Mouse (Mus musculus) small intestine, adult 2 months (tissue): Measurements from ENCODE around the gene Degs2. TPM values are rescaled to one million over a fixed set of nuclear protein-coding genes. Genes with fewer than 3 reads are reported as not detected.

Experiments
- H3K27ac ChIP-seq: fragments of 200-500 bp; 2 replicates; pipeline ENCODE4 v1.5.1; 2012; ENCODE audit warnings: low read depth, low read length, control low read depth, inconsistent platforms; ENCODE audit not compliant: insufficient read depth
- H3K27me3 ChIP-seq: fragments of 200-500 bp; 2 replicates; pipeline ENCODE4 v1.6.1; 2012; ENCODE audit warnings: mild to moderate bottlenecking, moderate library complexity, low read length, inconsistent platforms; ENCODE audit not compliant: control insufficient read depth, insufficient read depth
- H3K36me3 ChIP-seq: fragments of 200-500 bp; 2 replicates; pipeline ENCODE4 v1.6.1; 2012; ENCODE audit warnings: mild to moderate bottlenecking, low read length, control low read depth, inconsistent platforms; ENCODE audit not compliant: control insufficient read depth, insufficient read depth
- H3K4me1 ChIP-seq: fragments of 200-500 bp; 2 replicates; pipeline ENCODE4 v1.6.1; 2012; ENCODE audit warnings: low read length, inconsistent platforms, mixed read lengths; ENCODE audit not compliant: control insufficient read depth, insufficient read depth, insufficient read length
- H3K4me3 ChIP-seq: fragments of 200-500 bp; 2 replicates; pipeline ENCODE4 v1.5.1; 2012; ENCODE audit warnings: low read depth, mild to moderate bottlenecking, control low read depth, inconsistent platforms, low read length, moderate library complexity
- CTCF ChIP-seq: fragments of 200-500 bp; IDR thresholded peaks from 2 replicates; pipeline ENCODE4 v1.5.1; 2012; ENCODE audit warnings: low read depth, mild to moderate bottlenecking, control low read depth, inconsistent platforms, low read length, moderate library complexity, mixed read lengths; ENCODE audit not compliant: insufficient replicate concordance, insufficient read length; ENCODE audit errors: extremely low read depth
- POLR2A ChIP-seq: fragments of 200-500 bp; IDR thresholded peaks from 2 replicates; pipeline ENCODE4 v1.6.1; 2012; ENCODE audit warnings: low read depth, mild to moderate bottlenecking, control low read depth, inconsistent platforms, low read length, moderate library complexity
- WGBS: fragments of 180-500 bp; shearing (Covaris S2); methylation state at CpG from one replicate; pipeline ENCODE4 v1.1.7; 2018; 5-methylcytosine and 5-hydroxymethylcytosine counted together
- polyA plus RNA-seq: library from polyadenylated mRNA; depleted of rRNA; stranded (reverse); fragments of >200 nt; gene quantifications from 2 replicates; pipeline ENCODE4 v1.2.3, GENCODE M21; 2012

Degs2 gene
- polyA plus RNA-seq, 1 experiment: 406 TPM

DNA sequence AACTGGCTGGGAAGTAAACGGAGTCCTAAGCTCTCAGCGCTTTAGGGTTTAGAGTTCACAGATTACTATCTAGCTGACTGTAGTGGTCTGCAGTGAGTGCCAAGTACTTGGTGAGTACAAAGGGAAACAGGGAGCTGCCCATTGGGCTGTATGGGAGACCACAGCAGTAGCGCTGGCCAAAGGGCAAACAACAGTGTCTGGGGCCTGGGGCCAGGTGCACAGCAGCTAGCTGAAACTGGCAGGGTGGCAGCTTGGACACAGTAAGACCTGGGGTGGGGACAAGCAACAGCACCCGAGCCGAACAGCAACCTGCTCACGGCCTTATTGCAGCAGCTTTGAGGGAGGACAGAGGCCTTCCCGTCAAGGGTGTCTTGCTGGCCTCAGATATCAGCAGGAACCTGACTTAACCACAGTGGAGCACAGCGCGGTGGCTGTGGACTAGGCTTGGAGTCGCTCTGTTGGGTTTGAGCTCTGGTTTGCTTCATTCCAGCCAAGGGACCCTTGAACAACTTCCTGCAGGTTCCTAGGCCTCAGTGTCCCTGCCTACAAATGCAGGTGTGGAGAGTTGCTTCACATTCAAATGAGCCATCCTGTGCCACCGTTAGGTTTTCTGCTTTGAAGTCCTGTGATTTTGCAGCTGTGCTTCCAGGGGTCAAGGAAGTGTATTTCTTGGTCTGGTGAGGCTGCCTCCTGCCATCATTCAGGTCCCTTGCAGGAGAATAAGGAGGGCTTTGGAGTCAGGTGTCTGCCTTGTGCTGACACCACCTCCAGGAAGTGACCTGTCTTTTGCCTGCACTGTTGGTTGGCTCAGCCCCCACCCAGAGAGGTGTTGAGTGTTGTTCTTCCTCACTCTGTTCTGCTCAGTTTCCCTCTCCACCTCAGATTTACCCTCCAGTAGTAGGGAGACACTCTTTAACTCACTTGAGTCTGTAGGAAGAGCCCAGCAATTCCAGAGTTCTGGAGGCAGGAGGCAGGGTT is 48.5 kb downstream of the Degs2 start:
- WGBS: 34% methylated on average over 11 of the region's 11 CpGs
- Histone ChIP-seq H3K27me3 (no peaks in the 10 kb centered on the region), H3K4me1 (peaks cover 13% of the 10 kb centered on the region; the same call in 1 of the 2 replicates), H3K36me3 (peaks cover 14% of the 10 kb centered on the region), H3K4me3 (no peak overlapping the region), H3K27ac (0 out of 2 replicates have a peak overlapping the region, but pooled peaks have one; percentile 1)
- TF ChIP-seq POLR2A (no peak), CTCF (no peak)

DNA sequence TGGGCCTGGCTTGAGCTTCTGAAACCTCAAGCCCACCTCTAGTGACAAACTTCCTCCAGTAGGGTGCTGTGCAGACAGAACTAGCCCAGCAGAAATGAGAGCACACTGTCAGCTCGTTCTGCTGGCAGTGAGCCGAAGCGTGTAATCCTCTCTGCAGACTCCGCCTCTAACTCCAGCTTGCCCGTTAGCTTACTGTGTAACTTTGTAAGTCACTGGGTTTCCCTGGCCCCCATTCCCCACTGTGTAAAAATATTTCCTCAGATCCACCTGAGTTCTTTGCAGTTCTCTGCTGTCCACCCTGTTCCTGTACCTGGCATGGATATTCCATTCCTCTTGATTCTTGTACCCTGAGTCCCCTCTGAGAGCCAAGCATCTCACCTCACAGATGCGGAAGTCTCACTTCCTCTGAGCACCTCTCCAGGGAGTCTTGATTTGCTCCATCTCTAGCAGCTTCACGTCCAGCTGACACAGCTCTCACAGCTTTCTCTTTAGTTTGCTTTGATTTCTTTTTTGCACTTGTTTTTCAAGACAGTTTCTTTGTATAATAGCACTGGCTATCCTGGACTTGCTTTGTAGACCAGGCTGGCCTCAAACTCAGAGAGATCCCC is 51.0 kb downstream of the Degs2 start:
- no peak for TF ChIP-seq POLR2A
- no peak for TF ChIP-seq CTCF
- H3K4me3 ChIP-seq: no peak overlapping the region
- H3K4me1 ChIP-seq: peaks cover 13% of the 10 kb centered on the region; the same call in 1 of the 2 replicates
- 34% methylated on average over 7 of the region's 7 CpGs for WGBS
- peaks cover 15% of the 10 kb centered on the region for H3K36me3 ChIP-seq
- H3K27me3 ChIP-seq: no peaks in the 10 kb centered on the region
- H3K27ac ChIP-seq: no peak overlapping the region; the same call in 1 of the 2 replicates

- Histone ChIP-seq H3K36me3 (peaks cover 10% of the 10 kb centered on the region; the same call in 1 of the 2 replicates), H3K27me3 (no peaks in the 10 kb centered on the region), H3K27ac (no peak overlapping the region), H3K4me3 (no peak overlapping the region), H3K4me1 (no peaks in the 10 kb centered on the region; the same call in 1 of the 2 replicates)
- TF ChIP-seq CTCF (no peak), POLR2A (no peak)
Measured at GRCm38 (mm10) chr12:108647784-108648183, 54.3 kb downstream of the Degs2 start.

GRCm38 (mm10) chr12:108646234-108646633 is 55.9 kb downstream of the Degs2 start:
- Histone ChIP-seq H3K4me3 (no peak overlapping the region), H3K4me1 (no peaks in the 10 kb centered on the region; the same call in 1 of the 2 replicates), H3K27ac (no peak overlapping the region), H3K27me3 (no peaks in the 10 kb centered on the region), H3K36me3 (peaks cover 10% of the 10 kb centered on the region; the same call in 1 of the 2 replicates)
- TF ChIP-seq CTCF (no peak), POLR2A (no peak)
- WGBS: 81% methylated on average over 1 of the region's 1 CpGs

DNA sequence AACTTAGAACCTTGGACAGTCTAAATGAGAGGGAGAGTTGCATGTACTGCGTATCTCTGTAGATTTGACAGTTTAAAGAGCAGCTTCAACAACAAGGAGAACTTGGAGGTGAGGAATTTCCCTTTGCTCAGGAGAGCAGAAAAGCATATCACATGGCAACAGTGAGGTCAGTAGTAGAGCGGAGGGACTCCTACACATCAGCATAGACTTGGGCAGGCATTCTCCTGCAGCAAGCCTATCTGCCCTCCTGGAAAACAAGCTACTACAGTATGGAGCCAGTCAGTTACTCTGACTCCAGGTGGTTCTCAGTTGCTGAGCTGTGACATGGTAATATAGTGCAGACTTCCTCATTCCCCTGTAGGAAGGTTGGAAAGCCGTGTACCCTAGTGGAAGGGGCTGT is 60.1 kb downstream of the Degs2 start:
- Histone ChIP-seq H3K36me3 (no peaks in the 10 kb centered on the region), H3K27ac (no peak overlapping the region), H3K4me1 (peaks cover 3% of the 10 kb centered on the region), H3K4me3 (no peak overlapping the region), H3K27me3 (no peaks in the 10 kb centered on the region)
- 78% methylated on average over 3 of the region's 3 CpGs for WGBS
- no peak for TF ChIP-seq CTCF
- TF ChIP-seq POLR2A: no peak

- H3K4me1 ChIP-seq: peaks cover 9% of the 10 kb centered on the region
- no peaks in the 10 kb centered on the region for H3K27me3 ChIP-seq
- no peaks in the 10 kb centered on the region for H3K36me3 ChIP-seq
- TF ChIP-seq CTCF (no peak), POLR2A (no peak)
- WGBS: 74% methylated on average over 3 of the region's 3 CpGs
- H3K27ac ChIP-seq: no peak overlapping the region
- H3K4me3 ChIP-seq: no peak overlapping the region
Measured at GRCm38 (mm10) chr12:108639126-108639525, 63.0 kb downstream of the Degs2 start.

GRCm38 (mm10) chr12:108637440-108637839 is 64.7 kb downstream of the Degs2 start:
- H3K4me3 ChIP-seq: no peak overlapping the region

More at GRCm38 (mm10) chr12:108637440-108637839, 64.7 kb downstream of the Degs2 start:
- Histone ChIP-seq H3K4me1 (peaks cover 12% of the 10 kb centered on the region), H3K36me3 (no peaks in the 10 kb centered on the region), H3K27me3 (no peaks in the 10 kb centered on the region), H3K27ac (no peak overlapping the region)
- TF ChIP-seq CTCF (no peak), POLR2A (no peak)
- 80% methylated on average over 5 of the region's 5 CpGs for WGBS
